Mouse (Mus musculus): Measurements from ENCODE around the gene Sgf29. TPM values are rescaled to one million over a fixed set of nuclear protein-coding genes. Genes with fewer than 3 reads are reported as not detected.
A peak's percentile ranks its signal among the peaks of the same experiment; 100 is the strongest.

The Sgf29 gene
- polyA plus RNA-seq, 1 experiment, result 36.4 TPM

GRCm38 (mm10) chr7:126621452-126622359 lies 27.4 kb upstream of the Sgf29 start:
- Histone ChIP-seq H3K4me1 (ENCODE audit: control insufficient read depth, insufficient read depth, low read length) (no peaks in the 10 kb centered on the region; the same call in none of the 2 replicates), H3K4me3 (replicated peaks; ENCODE audit: extremely low read depth, low read depth, low read length) (no peak overlapping the region)
- TF ChIP-seq CTCF (IDR thresholded peaks at IDR 0.05; ENCODE audit: insufficient read depth, low read length) (no peak), POLR2A (IDR thresholded peaks at IDR 0.05; ENCODE audit: borderline replicate concordance, extremely low read depth, low read depth, low read length) (peak; percentile 5; the same call in 1 of the 2 replicates)
- WGBS, result 53% methylated on average over 9 of the region's 9 CpGs
- no peak for DNase-seq

GRCm38 (mm10) chr7:126623381-126623780 lies 25.7 kb upstream of the Sgf29 start:
- no peak for DNase-seq
- TF ChIP-seq CTCF (IDR thresholded peaks at IDR 0.05; ENCODE audit: insufficient read depth, low read length), result no peak
- no peak for TF ChIP-seq POLR2A (IDR thresholded peaks at IDR 0.05; ENCODE audit: borderline replicate concordance, extremely low read depth, low read depth, low read length)
- H3K4me1 ChIP-seq (ENCODE audit: control insufficient read depth, insufficient read depth, low read length), result peaks cover 3% of the 10 kb centered on the region
- 60% methylated on average over 1 of the region's 1 CpGs for WGBS
- H3K4me3 ChIP-seq (replicated peaks; ENCODE audit: extremely low read depth, low read depth, low read length), result no peak overlapping the region

- peak; percentile 57 for DNase-seq
- Histone ChIP-seq H3K4me3 (replicated peaks; ENCODE audit: extremely low read depth, low read depth, low read length) (peak overlapping the region; percentile 54), H3K4me1 (ENCODE audit: control insufficient read depth, insufficient read depth, low read length) (peaks cover 5% of the 10 kb centered on the region)
- 41% methylated on average over 16 of the region's 16 CpGs for WGBS
- TF ChIP-seq CTCF (IDR thresholded peaks at IDR 0.05; ENCODE audit: insufficient read depth, low read length) (no peak), POLR2A (IDR thresholded peaks at IDR 0.05; ENCODE audit: borderline replicate concordance, extremely low read depth, low read depth, low read length) (0 out of 2 replicates have a peak, but pooled peaks have one; percentile 37)
These were observed 24.3 kb upstream of the Sgf29 start for GRCm38 (mm10) chr7:126624774-126625173.

- TF ChIP-seq POLR2A (IDR thresholded peaks at IDR 0.05; ENCODE audit: borderline replicate concordance, extremely low read depth, low read depth, low read length) (peak; percentile 91; the same call in 1 of the 2 replicates), CTCF (IDR thresholded peaks at IDR 0.05; ENCODE audit: insufficient read depth, low read length) (no peak)
These were observed 23.7 kb upstream of the Sgf29 start for GRCm38 (mm10) chr7:126625369-126625768.

GRCm38 (mm10) chr7:126625807-126626600 lies 23.1 kb upstream of the Sgf29 start:
- no peak for TF ChIP-seq CTCF (IDR thresholded peaks at IDR 0.05; ENCODE audit: insufficient read depth, low read length)
- peaks cover 6% of the 10 kb centered on the region for H3K4me1 ChIP-seq (ENCODE audit: control insufficient read depth, insufficient read depth, low read length)
- no peak for DNase-seq
- H3K4me3 ChIP-seq (replicated peaks; ENCODE audit: extremely low read depth, low read depth, low read length), result no peak overlapping the region
- WGBS, result 70% methylated on average over 3 of the region's 3 CpGs

More at GRCm38 (mm10) chr7:126625369-126625768, 23.7 kb upstream of the Sgf29 start:
- Histone ChIP-seq H3K4me3 (replicated peaks; ENCODE audit: extremely low read depth, low read depth, low read length) (peak overlapping the region; percentile 54), H3K4me1 (ENCODE audit: control insufficient read depth, insufficient read depth, low read length) (peaks cover 5% of the 10 kb centered on the region)
- 35% methylated on average over 6 of the region's 6 CpGs for WGBS
- peak; percentile 84 for DNase-seq

GRCm38 (mm10) chr7:126628111-126628510 lies 21.0 kb upstream of the Sgf29 start:
- Histone ChIP-seq H3K4me3 (replicated peaks; ENCODE audit: extremely low read depth, low read depth, low read length) (no peak overlapping the region), H3K4me1 (ENCODE audit: control insufficient read depth, insufficient read depth, low read length) (peaks cover 6% of the 10 kb centered on the region)
- 41% methylated on average over 6 of the region's 6 CpGs for WGBS
- no peak for TF ChIP-seq CTCF (IDR thresholded peaks at IDR 0.05; ENCODE audit: insufficient read depth, low read length)
- no peak for TF ChIP-seq POLR2A (IDR thresholded peaks at IDR 0.05; ENCODE audit: borderline replicate concordance, extremely low read depth, low read depth, low read length)
- no peak for DNase-seq

- TF ChIP-seq POLR2A (IDR thresholded peaks at IDR 0.05; ENCODE audit: borderline replicate concordance, extremely low read depth, low read depth, low read length) (no peak), CTCF (IDR thresholded peaks at IDR 0.05; ENCODE audit: insufficient read depth, low read length) (no peak)
- 31% methylated on average over 3 of the region's 3 CpGs for WGBS
- Histone ChIP-seq H3K4me3 (replicated peaks; ENCODE audit: extremely low read depth, low read depth, low read length) (no peak overlapping the region), H3K4me1 (ENCODE audit: control insufficient read depth, insufficient read depth, low read length) (peaks cover 6% of the 10 kb centered on the region)
- no peak for DNase-seq
These were observed 19.2 kb upstream of the Sgf29 start for GRCm38 (mm10) chr7:126629915-126630314.

- no peak for DNase-seq
- TF ChIP-seq CTCF (IDR thresholded peaks at IDR 0.05; ENCODE audit: insufficient read depth, low read length) (no peak), POLR2A (IDR thresholded peaks at IDR 0.05; ENCODE audit: borderline replicate concordance, extremely low read depth, low read depth, low read length) (no peak)
- no peak within 1 kb of the TSS for H3K4me3 ChIP-seq (replicated peaks; ENCODE audit: extremely low read depth, low read depth, low read length)
- H3K4me1 ChIP-seq (ENCODE audit: control insufficient read depth, insufficient read depth, low read length), result peaks cover 6% of the 10 kb centered on the region
- WGBS, result 87% methylated on average over 4 of the region's 4 CpGs
These were observed 18.1 kb upstream of the Sgf29 start, which contains the start of gene Nupr1 for GRCm38 (mm10) chr7:126630824-126631518. TSS of gene Nupr1 (minus strand) at chr7:126630861.

- WGBS, result 69% methylated on average over 2 of the region's 2 CpGs
- no peak overlapping the region for H3K4me3 ChIP-seq (replicated peaks; ENCODE audit: extremely low read depth, low read depth, low read length)
- TF ChIP-seq CTCF (IDR thresholded peaks at IDR 0.05; ENCODE audit: insufficient read depth, low read length) (no peak), POLR2A (IDR thresholded peaks at IDR 0.05; ENCODE audit: borderline replicate concordance, extremely low read depth, low read depth, low read length) (no peak)
- peaks cover 6% of the 10 kb centered on the region for H3K4me1 ChIP-seq (ENCODE audit: control insufficient read depth, insufficient read depth, low read length)
- no peak for DNase-seq
These were observed 16.6 kb upstream of the Sgf29 start for GRCm38 (mm10) chr7:126632478-126632877.

All from lung, adult 2 months (tissue).